Mouse (Mus musculus) olfactory bulb, adult 2 months (tissue): ENCODE results near the gene Ryk.

Experiments used
- CTCF ChIP-seq: fragments of 200-500 bp; IDR thresholded peaks from 2 replicates; pipeline ENCODE4 v1.5.1; 2012; ENCODE audit warnings: low read depth, mild to moderate bottlenecking, low read length, moderate library complexity; ENCODE audit not compliant: insufficient read depth
- POLR2A ChIP-seq: fragments of 200-500 bp; IDR thresholded peaks from 2 replicates; pipeline ENCODE4 v1.6.1; 2012; ENCODE audit warnings: mild to moderate bottlenecking, low read depth, low read length, moderate library complexity; ENCODE audit not compliant: insufficient read depth

DNA sequence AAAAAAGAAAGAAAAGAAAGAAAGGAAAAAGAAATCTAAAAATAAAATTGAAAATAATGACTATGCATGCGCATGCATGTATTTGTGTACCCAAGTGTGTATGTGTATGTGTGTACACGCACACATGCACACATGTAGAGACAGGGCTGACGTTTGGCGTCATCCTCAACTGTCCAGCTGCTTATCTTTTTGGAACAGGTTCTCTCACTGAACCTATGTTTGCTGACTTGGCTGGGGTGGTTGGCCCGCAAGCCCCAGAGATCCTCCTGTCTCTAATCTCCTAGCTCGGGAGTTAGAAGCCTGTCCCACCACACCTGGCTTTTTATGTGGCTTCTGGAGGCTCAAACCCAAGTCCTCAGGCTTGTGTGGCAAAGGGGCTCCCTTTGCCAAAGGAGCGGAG is 6.1 kb upstream of the Ryk start:
- TF ChIP-seq CTCF (no peak), POLR2A (no peak)
